Mouse (Mus musculus) ovary, postnatal 36 days (tissue): Measurements from ENCODE around the gene Rpl21.
A peak's percentile ranks its signal among the peaks of the same experiment; 100 is the strongest.

ENCODE experiments used
- DNase-seq: peaks from one replicate; pipeline ENCODE4 v3.0.0; 2022; ENCODE audit warnings: low spot score, mixed read lengths

Gene Rpl21

GRCm38 (mm10) chr5:146832769-146833448 lies at the start of gene Rpl21:
TSS of gene Rpl21 (plus strand) at chr5:146832890.
- DNase-seq, result peak; percentile 93

GRCm38 (mm10) chr5:146783300-146783699 lies 49.4 kb upstream of the Rpl21 start:
- no peak for DNase-seq

GRCm38 (mm10) chr5:146783891-146784290 lies 48.8 kb upstream of the Rpl21 start:
- no peak for DNase-seq

- no peak for DNase-seq
Measured at GRCm38 (mm10) chr5:146786123-146786522, 46.6 kb upstream of the Rpl21 start.

- no peak for DNase-seq
Measured at GRCm38 (mm10) chr5:146789413-146789812, 43.3 kb upstream of the Rpl21 start.

- no peak for DNase-seq
Measured at GRCm38 (mm10) chr5:146790944-146791343, 41.7 kb upstream of the Rpl21 start.

GRCm38 (mm10) chr5:146792140-146792791 lies 40.4 kb upstream of the Rpl21 start:
- no peak for DNase-seq

- DNase-seq, result no peak
Measured at GRCm38 (mm10) chr5:146793630-146794083, 39.0 kb upstream of the Rpl21 start.

- peak; percentile 35 for DNase-seq
Measured at GRCm38 (mm10) chr5:146794084-146794852, 38.4 kb upstream of the Rpl21 start.

GRCm38 (mm10) chr5:146794853-146795252 lies 37.8 kb upstream of the Rpl21 start, which contains the start of gene Usp12:
TSS of gene Usp12 (minus strand) at chr5:146795006.
- DNase-seq, result peak; percentile 100

- DNase-seq, result no peak
Measured at GRCm38 (mm10) chr5:146795728-146796127, 37.0 kb upstream of the Rpl21 start.

- no peak for DNase-seq
Measured at GRCm38 (mm10) chr5:146798031-146798430, 34.7 kb upstream of the Rpl21 start.

GRCm38 (mm10) chr5:146806004-146806430 lies 26.7 kb upstream of the Rpl21 start:
- no peak for DNase-seq

GRCm38 (mm10) chr5:146809951-146810350 lies 22.7 kb upstream of the Rpl21 start:
- no peak for DNase-seq

GRCm38 (mm10) chr5:146812866-146813265 lies 19.8 kb upstream of the Rpl21 start:
- DNase-seq, result no peak

- DNase-seq, result no peak
Measured at GRCm38 (mm10) chr5:146813421-146813820, 19.3 kb upstream of the Rpl21 start.

GRCm38 (mm10) chr5:146815394-146815793 lies 17.3 kb upstream of the Rpl21 start:
- no peak for DNase-seq

- DNase-seq, result no peak
Measured at GRCm38 (mm10) chr5:146817583-146817982, 15.1 kb upstream of the Rpl21 start.

- no peak for DNase-seq
Measured at GRCm38 (mm10) chr5:146818906-146819623, 13.6 kb upstream of the Rpl21 start.

- no peak for DNase-seq
Measured at GRCm38 (mm10) chr5:146823005-146823404, 9.7 kb upstream of the Rpl21 start.

- no peak for DNase-seq
Measured at GRCm38 (mm10) chr5:146829528-146829927, 3.2 kb upstream of the Rpl21 start.

GRCm38 (mm10) chr5:146832435-146832768 lies 288 bp upstream of the Rpl21 start:
- no peak for DNase-seq
